Mouse (Mus musculus): Measurements from ENCODE around the gene Gbf1. TPM values are rescaled to one million over a fixed set of nuclear protein-coding genes. Genes with fewer than 3 reads are reported as not detected.

The Gbf1 gene
- polyA plus RNA-seq, 1 experiment = 80.6 TPM

DNA sequence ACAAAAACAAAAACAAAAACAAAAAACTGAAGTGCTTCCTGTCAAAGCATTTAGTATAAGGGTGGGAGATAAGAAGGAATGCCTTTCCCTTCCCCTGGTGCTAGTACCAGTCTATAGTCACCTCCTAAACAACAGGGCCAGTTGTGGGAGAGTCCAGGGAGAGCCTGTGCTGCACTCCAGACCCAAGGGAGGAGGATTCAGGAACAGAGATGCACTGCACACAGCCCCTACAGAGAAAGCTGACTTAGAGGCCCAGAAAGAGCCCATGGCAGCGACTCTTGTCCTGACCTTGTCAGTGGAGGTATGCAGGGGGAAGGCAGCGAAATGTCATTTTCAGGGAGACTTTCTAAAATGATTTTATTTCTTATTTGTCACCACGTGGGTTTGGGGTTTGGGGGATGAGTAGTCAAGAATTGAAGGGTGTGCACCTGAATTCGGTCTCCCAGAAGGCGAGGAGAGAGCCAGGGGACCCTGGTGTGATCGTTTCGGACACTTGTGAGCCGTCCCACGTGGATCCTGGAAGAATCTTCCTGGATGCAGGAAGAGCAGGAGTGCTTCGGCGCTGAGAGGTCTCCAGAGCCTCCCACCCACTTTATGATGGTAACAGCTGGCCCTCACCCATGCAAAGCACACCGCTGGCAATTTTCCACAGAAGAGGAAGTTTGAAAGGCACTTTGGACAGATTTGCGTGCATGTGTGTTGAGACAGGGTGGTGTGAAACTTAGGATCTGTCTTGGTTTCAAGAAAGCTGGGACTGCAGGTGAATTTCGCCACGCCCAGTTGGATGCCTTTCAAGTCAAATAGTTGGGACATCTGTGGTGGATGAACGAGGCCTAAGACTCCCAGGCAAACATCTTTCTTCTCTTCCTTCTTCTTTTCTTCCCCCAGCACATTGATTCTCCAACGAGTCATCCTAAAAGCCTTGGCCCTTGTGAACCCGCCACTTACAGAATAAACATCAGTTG, 151.2 kb downstream of the Gbf1 start:
- 43% methylated on average over 18 of the region's 18 CpGs for WGBS
- DNase-seq = no peak
- peaks cover 6% of the 10 kb centered on the region for H3K4me1 ChIP-seq (ENCODE audit: control insufficient read depth, insufficient read depth, low read length)
- peak overlapping the region; percentile 8 for H3K4me3 ChIP-seq (replicated peaks; ENCODE audit: extremely low read depth, low read depth, low read length)
- TF ChIP-seq POLR2A (IDR thresholded peaks at IDR 0.05; ENCODE audit: borderline replicate concordance, extremely low read depth, low read depth, low read length) (no peak), CTCF (IDR thresholded peaks at IDR 0.05; ENCODE audit: insufficient read depth, low read length) (no peak)

DNA sequence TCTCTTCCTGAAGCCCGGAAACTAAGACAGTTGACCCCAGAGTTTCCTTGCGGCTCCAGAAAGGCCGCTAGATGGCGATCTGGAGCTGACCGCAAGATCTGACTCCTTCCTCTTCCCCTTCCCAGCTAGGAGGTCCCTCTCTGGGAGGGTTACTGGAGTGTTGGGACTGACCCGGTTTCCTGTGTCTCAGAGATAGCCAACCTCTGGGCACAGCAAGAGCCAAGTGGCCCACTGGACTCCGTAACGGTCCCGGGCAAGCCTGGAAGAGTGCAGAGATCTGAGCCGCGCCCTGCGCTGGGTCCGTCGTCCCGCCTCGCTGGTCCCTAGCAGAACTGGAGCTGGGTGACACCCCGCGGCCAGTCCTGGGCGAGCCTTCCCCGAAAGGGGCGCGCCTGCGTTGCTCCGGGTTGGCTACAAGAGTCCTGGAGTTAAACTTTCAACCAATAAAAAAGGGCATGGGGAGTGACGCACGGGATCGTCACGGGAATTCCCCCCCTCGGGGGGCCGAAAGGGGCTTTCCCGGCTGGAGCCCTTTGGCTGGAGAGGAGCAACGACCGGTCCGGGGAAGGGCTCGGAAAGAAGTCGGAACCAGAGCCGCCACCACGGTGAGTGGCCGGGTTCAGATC, 152.0 kb downstream of the Gbf1 start, which contains the start of gene Nfkb2:
TSS of gene Nfkb2 (plus strand) at position 105 of the 626 bp plus-strand sequence.
- peaks cover 8% of the 10 kb centered on the region for H3K4me1 ChIP-seq (ENCODE audit: control insufficient read depth, insufficient read depth, low read length)
- peak; percentile 88; the same call in 1 of the 2 replicates for TF ChIP-seq POLR2A (IDR thresholded peaks at IDR 0.05; ENCODE audit: borderline replicate concordance, extremely low read depth, low read depth, low read length)
- peak; percentile 85 for TF ChIP-seq CTCF (IDR thresholded peaks at IDR 0.05; ENCODE audit: insufficient read depth, low read length)
- DNase-seq = peak; percentile 92
- under 1% methylated on average over 39 of the region's 39 CpGs for WGBS
- peak within 1 kb of the TSS; percentile 95 for H3K4me3 ChIP-seq (replicated peaks; ENCODE audit: extremely low read depth, low read depth, low read length)

DNA sequence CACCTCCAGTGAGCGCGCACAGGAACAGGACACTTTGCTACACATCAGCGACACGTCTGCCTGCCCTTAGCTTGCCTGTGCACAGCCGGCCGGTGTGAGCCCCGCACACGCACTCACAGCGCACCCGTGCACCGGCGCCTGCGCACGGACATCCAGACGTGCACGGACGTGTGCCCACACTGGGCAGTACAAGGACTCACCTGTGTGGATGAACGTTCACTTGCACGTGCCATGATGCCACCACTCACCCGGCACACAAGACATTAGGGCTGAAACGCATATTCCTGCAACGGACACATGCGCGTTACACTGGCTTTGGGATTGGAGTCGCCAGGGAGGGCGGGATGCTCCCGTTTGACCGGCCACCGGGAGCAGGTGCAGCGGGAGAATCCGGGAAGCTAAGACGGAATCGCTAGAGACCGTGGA, 152.6 kb downstream of the Gbf1 start:
- H3K4me1 ChIP-seq (ENCODE audit: control insufficient read depth, insufficient read depth, low read length) = peaks cover 8% of the 10 kb centered on the region
- H3K4me3 ChIP-seq (replicated peaks; ENCODE audit: extremely low read depth, low read depth, low read length) = peak overlapping the region; percentile 95
- no peak for DNase-seq
- no peak for TF ChIP-seq POLR2A (IDR thresholded peaks at IDR 0.05; ENCODE audit: borderline replicate concordance, extremely low read depth, low read depth, low read length)
- no peak for TF ChIP-seq CTCF (IDR thresholded peaks at IDR 0.05; ENCODE audit: insufficient read depth, low read length)
- WGBS = under 1% methylated on average over 34 of the region's 34 CpGs

DNA sequence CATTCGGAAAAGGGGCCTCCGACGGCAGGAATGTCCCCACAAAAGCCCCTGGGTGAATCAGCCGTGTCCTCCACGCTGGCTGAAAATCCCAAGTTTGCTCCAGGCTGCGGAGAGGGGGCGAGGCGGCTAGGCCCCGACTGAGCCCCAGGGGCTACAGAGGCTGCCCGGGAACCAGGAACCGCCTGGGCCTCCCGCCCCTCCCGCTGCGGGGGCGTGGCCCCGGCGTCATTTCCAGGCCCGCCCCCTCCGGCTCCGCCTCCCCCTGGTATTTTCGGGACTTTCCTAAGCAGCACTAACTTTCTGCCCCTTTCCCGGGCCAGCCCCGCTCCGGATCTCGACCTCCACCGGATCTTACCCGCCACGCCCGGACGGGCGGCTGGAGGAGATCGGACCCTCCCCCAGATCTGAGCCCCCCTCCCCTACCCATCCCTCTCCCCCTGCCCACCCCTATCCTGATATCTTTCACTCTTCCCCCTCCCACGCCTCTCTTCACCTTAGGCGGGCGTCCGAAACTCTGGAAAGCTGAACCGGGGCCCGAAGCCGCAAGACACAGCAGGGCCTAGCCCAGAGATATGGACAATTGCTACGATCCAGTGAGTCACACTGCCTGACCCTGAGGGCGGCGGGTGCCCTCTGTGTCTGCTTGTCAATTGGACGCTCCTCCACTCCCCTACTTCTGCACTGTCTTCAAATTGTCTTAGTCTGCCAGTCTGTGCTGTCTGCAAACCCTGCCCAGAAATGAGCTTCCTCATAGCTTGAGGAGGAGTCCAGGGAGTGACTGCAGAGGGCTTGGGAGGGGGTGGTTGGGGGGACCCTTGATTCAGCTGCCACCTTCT, 153.3 kb downstream of the Gbf1 start:
- DNase-seq = peak; percentile 88
- Histone ChIP-seq H3K4me1 (ENCODE audit: control insufficient read depth, insufficient read depth, low read length) (peaks cover 8% of the 10 kb centered on the region), H3K4me3 (replicated peaks; ENCODE audit: extremely low read depth, low read depth, low read length) (peak overlapping the region; percentile 95)
- TF ChIP-seq POLR2A (IDR thresholded peaks at IDR 0.05; ENCODE audit: borderline replicate concordance, extremely low read depth, low read depth, low read length) (peak; percentile 61; the same call in 1 of the 2 replicates), CTCF (IDR thresholded peaks at IDR 0.05; ENCODE audit: insufficient read depth, low read length) (no peak)
- WGBS = under 1% methylated on average over 43 of the region's 43 CpGs

DNA sequence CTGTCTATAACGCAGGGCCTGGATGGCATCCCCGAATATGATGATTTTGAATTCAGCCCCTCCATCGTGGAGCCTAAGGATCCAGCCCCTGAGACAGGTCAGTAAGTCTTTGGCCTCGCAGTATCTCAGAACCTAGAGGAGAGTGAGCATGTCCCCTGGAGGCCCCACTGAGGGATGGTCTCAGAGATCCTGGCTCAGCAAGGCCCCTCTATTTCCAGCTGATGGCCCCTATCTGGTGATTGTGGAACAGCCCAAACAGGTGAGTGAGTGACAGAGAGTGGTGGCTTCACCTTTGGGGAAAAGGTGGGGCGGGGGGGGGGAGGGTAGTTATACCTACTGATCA, 153.9 kb downstream of the Gbf1 start:
- peak overlapping the region; percentile 95 for H3K4me3 ChIP-seq (replicated peaks; ENCODE audit: extremely low read depth, low read depth, low read length)
- DNase-seq = no peak
- TF ChIP-seq POLR2A (IDR thresholded peaks at IDR 0.05; ENCODE audit: borderline replicate concordance, extremely low read depth, low read depth, low read length) (no peak), CTCF (IDR thresholded peaks at IDR 0.05; ENCODE audit: insufficient read depth, low read length) (no peak)
- peaks cover 8% of the 10 kb centered on the region for H3K4me1 ChIP-seq (ENCODE audit: control insufficient read depth, insufficient read depth, low read length)
- 60% methylated on average over 5 of the region's 5 CpGs for WGBS

DNA sequence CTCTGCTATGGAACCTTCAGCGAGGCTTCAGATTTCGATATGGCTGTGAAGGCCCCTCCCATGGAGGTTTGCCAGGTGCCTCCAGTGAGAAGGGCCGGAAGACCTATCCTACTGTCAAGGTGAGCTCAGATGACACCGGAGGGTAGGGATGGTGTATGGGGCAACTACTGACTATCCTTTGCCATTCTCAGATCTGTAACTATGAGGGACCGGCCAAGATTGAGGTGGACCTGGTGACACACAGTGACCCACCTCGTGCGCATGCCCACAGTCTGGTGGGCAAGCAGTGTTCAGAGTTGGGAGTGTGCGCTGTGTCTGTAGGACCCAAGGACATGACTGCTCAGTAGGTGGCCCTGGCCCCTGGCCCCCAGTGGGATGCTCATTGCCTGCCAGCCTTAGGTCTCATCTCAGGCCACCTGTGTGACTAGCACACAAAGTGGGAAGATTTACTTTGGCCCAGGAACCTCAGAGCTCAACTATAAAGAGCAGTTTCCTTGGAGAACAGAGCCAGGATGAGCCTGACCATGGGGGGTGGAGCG, 154.5 kb downstream of the Gbf1 start:
- H3K4me3 ChIP-seq (replicated peaks; ENCODE audit: extremely low read depth, low read depth, low read length) = no peak overlapping the region
- no peak for TF ChIP-seq CTCF (IDR thresholded peaks at IDR 0.05; ENCODE audit: insufficient read depth, low read length)
- TF ChIP-seq POLR2A (IDR thresholded peaks at IDR 0.05; ENCODE audit: borderline replicate concordance, extremely low read depth, low read depth, low read length) = no peak
- no peak for DNase-seq
- H3K4me1 ChIP-seq (ENCODE audit: control insufficient read depth, insufficient read depth, low read length) = peaks cover 8% of the 10 kb centered on the region
- WGBS = 95% methylated on average over 9 of the region's 9 CpGs

DNA sequence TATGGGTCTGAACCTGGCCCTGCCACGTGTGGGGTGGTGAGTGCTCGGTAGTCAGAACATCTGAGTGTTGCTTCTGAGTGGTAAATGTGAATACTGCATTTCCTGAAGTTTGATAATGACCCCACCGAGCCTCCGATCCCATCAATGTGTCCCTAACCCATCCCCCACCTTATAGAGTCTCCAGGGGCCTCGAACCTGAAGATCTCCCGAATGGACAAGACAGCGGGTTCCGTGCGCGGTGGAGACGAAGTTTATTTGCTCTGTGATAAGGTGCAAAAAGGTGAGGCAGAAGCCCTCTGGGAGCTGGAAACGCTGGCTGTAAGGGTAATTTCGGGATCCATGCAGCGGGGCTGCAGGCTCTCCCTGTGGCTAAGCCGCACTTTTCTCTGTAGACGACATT, 155.5 kb downstream of the Gbf1 start:
- TF ChIP-seq CTCF (IDR thresholded peaks at IDR 0.05; ENCODE audit: insufficient read depth, low read length) (no peak), POLR2A (IDR thresholded peaks at IDR 0.05; ENCODE audit: borderline replicate concordance, extremely low read depth, low read depth, low read length) (no peak)
- Histone ChIP-seq H3K4me3 (replicated peaks; ENCODE audit: extremely low read depth, low read depth, low read length) (no peak overlapping the region), H3K4me1 (ENCODE audit: control insufficient read depth, insufficient read depth, low read length) (peaks cover 8% of the 10 kb centered on the region)
- no peak for DNase-seq
- 90% methylated on average over 16 of the region's 16 CpGs for WGBS

DNA sequence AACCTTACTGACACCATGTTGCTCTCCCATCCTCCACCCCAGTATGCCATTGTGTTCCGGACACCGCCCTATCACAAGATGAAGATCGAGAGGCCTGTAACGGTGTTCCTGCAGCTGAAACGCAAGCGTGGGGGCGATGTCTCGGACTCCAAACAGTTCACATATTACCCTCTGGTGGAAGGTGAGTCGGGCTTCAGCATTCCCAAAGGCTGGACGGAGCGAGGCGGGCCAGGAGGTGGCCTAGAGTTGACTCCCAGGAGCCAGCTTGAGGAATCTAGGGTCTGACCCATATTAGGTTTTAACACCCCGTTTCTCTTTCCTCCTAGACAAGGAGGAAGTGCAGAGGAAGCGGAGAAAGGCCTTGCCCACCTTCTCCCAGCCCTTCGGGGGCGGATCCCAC, 156.0 kb downstream of the Gbf1 start:
- 85% methylated on average over 16 of the region's 16 CpGs for WGBS
- TF ChIP-seq CTCF (IDR thresholded peaks at IDR 0.05; ENCODE audit: insufficient read depth, low read length) (no peak), POLR2A (IDR thresholded peaks at IDR 0.05; ENCODE audit: borderline replicate concordance, extremely low read depth, low read depth, low read length) (no peak)
- DNase-seq = no peak
- Histone ChIP-seq H3K4me1 (ENCODE audit: control insufficient read depth, insufficient read depth, low read length) (peaks cover 8% of the 10 kb centered on the region), H3K4me3 (replicated peaks; ENCODE audit: extremely low read depth, low read depth, low read length) (no peak overlapping the region)
